Mouse (Mus musculus): ENCODE data around the gene Dnaja3. TPM values are rescaled to one million over a fixed set of nuclear protein-coding genes. Genes with fewer than 3 reads are reported as not detected.

Dnaja3 gene
- polyA plus RNA-seq, 1 experiment: 33.0 TPM

DNA sequence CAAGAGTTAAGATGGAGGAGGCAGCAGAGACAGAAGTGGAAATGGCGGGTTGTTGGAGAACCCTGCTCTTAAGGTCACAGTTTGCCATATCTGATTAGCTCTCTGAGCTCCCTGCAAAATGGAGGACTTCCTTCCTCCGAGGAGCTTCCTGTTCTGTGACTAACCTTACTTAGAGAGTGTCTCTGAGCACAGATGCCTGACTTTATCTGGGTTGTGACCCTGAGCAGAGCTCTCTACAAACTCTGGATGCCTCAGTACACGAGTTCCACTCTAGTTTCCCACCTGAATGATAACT is 83.1 kb downstream of the Dnaja3 start:
- TF ChIP-seq MAX (IDR thresholded peaks at IDR 0.05) (no peak), CTCF (IDR thresholded peaks at IDR 0.05; ENCODE audit: control insufficient read depth, insufficient read depth, insufficient read length) (no peak), FOSL1 (IDR thresholded peaks at IDR 0.05; ENCODE audit: insufficient read depth, low read length, poor library complexity, severe bottlenecking) (no peak), MYOG (IDR thresholded peaks at IDR 0.05; ENCODE audit: control insufficient read depth, extremely low read depth, insufficient read length) (no peak), CEBPB (IDR thresholded peaks at IDR 0.05; ENCODE audit: low read depth) (no peak), USF1 (IDR thresholded peaks at IDR 0.05; ENCODE audit: low read depth) (no peak), MYOD1 (IDR thresholded peaks at IDR 0.05; ENCODE audit: control insufficient read depth, insufficient read length, low read depth) (no peak)
- Histone ChIP-seq H3K79me3 (ENCODE audit: low read depth) (peaks cover 11% of the 10 kb centered on the region), H3K79me2 (ENCODE audit: control insufficient read depth, insufficient read depth) (peaks cover 18% of the 10 kb centered on the region), H3K36me3 (ENCODE audit: control insufficient read depth, insufficient read depth) (no peaks in the 10 kb centered on the region), H3K4me3 (ENCODE audit: insufficient read depth, poor library complexity, severe bottlenecking) (no peak overlapping the region), H3K27me3 (ENCODE audit: control insufficient read depth, insufficient read depth, insufficient read length) (no peaks in the 10 kb centered on the region), H3ac (ENCODE audit: control insufficient read depth, insufficient read length, low read depth) (no peak overlapping the region)

DNA sequence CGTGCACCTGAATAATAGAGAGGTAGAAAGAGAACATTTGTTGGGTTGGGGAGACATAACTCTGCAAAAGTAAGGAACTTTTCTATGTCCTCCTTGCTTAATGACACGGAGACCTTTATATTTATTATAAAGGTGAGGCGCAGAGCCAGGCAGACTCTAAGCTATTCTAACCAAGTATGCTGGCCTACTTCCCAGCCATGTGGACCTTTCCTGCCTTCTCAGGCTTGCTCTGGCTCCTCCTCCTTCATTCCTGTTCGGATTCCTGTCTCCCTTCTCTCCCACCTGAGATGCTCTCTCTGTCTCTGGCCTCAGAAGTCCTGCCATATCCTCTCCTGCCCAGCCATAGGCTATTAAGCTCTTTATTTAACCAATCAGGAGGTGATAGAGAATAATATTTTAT is 85.5 kb downstream of the Dnaja3 start:
- Histone ChIP-seq H3K4me3 (ENCODE audit: insufficient read depth, poor library complexity, severe bottlenecking) (no peak overlapping the region), H3K79me3 (ENCODE audit: low read depth) (peaks cover 22% of the 10 kb centered on the region), H3K27me3 (ENCODE audit: control insufficient read depth, insufficient read depth, insufficient read length) (no peaks in the 10 kb centered on the region), H3K79me2 (ENCODE audit: control insufficient read depth, insufficient read depth) (peaks cover 39% of the 10 kb centered on the region), H3ac (ENCODE audit: control insufficient read depth, insufficient read length, low read depth) (no peak overlapping the region), H3K36me3 (ENCODE audit: control insufficient read depth, insufficient read depth) (no peaks in the 10 kb centered on the region)
- no peak for TF ChIP-seq MYOG (IDR thresholded peaks at IDR 0.05; ENCODE audit: control insufficient read depth, extremely low read depth, insufficient read length)
- TF ChIP-seq FOSL1 (IDR thresholded peaks at IDR 0.05; ENCODE audit: insufficient read depth, low read length, poor library complexity, severe bottlenecking): no peak
- TF ChIP-seq USF1 (IDR thresholded peaks at IDR 0.05; ENCODE audit: low read depth): no peak
- no peak for TF ChIP-seq CEBPB (IDR thresholded peaks at IDR 0.05; ENCODE audit: low read depth)
- no peak for TF ChIP-seq CTCF (IDR thresholded peaks at IDR 0.05; ENCODE audit: control insufficient read depth, insufficient read depth, insufficient read length)
- no peak for TF ChIP-seq MYOD1 (IDR thresholded peaks at IDR 0.05; ENCODE audit: control insufficient read depth, insufficient read length, low read depth)
- no peak for TF ChIP-seq MAX (IDR thresholded peaks at IDR 0.05)

DNA sequence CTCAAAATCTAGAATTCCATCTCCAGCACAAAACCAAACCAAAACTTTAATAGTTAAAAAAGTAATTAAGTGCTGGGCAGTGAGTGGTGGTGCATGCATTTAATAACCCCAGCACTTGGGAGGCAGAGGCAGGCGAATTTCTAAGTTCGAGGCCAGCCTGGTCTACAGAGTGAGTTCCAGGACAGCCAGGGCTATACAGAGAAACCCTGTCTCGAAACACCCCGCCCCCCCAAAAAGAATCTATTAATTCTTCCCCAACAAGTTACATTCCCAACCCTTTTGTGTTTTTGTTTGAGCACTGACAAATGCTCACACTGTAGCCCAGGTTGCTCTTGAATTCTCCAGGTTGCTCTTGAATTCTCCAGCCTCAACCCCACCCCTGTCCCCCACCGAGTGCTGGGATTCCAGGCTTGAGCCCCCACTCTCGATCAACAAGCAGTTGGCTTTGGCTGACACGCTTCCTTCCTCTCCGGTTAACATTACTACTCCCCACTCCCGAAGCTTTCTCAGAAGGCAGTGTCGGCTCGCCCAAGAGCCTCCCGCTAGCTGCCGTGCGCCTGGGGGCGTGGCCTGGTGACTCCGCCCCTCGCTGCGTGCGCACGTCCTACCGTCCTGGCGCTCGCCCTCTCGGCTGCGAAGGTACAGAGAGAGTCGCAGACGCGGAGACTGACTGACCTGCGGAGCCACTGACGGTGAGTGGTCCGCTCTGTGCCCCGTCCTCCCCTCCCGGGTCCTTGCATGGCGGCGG is 86.2 kb downstream of the Dnaja3 start, which contains the start of gene Hmox2:
Hmox2 (plus strand) TSS at position 582 of the 748 bp plus-strand sequence.
- H3K4me3 ChIP-seq (ENCODE audit: insufficient read depth, poor library complexity, severe bottlenecking): peak within 1 kb of the TSS; percentile 75
- H3ac ChIP-seq (ENCODE audit: control insufficient read depth, insufficient read length, low read depth): peak within 1 kb of the TSS; percentile 84
- TF ChIP-seq CEBPB (IDR thresholded peaks at IDR 0.05; ENCODE audit: low read depth) (no peak), CTCF (IDR thresholded peaks at IDR 0.05; ENCODE audit: control insufficient read depth, insufficient read depth, insufficient read length) (no peak), FOSL1 (IDR thresholded peaks at IDR 0.05; ENCODE audit: insufficient read depth, low read length, poor library complexity, severe bottlenecking) (no peak), MYOD1 (IDR thresholded peaks at IDR 0.05; ENCODE audit: control insufficient read depth, insufficient read length, low read depth) (no peak), MYOG (IDR thresholded peaks at IDR 0.05; ENCODE audit: control insufficient read depth, extremely low read depth, insufficient read length) (no peak), MAX (IDR thresholded peaks at IDR 0.05) (no peak), USF1 (IDR thresholded peaks at IDR 0.05; ENCODE audit: low read depth) (no peak)

DNA sequence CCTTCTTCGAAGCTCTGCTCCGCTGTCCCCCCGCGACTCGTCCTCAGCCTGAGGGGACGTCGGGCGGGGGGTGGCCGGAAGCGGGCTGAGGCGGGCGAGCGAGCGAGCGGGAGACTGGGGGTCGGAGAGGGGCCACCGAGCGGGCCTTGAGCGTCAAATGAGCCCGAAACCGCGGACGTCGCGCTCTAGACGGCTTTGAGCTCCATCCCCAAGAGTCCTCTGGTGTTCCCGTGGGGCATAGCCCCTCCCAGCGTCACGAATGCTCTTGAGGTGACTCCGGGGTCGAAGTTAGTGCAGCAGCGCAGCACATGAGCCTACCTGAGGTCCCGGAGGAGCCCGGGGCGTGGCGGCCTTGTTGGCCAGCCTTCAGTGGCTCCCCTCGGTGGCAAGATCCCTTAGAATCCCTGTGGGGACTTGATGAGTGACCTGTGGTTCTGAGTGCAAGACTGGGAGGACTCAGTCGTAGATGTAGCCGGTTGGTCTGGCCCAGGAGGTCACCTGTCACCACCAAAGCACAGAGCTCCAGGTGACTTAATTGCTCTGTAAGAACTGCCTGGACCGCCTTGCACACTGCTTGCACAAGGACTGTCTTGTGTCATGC is 86.8 kb downstream of the Dnaja3 start:
- Histone ChIP-seq H3K4me3 (ENCODE audit: insufficient read depth, poor library complexity, severe bottlenecking) (peak overlapping the region; percentile 75), H3K79me3 (ENCODE audit: low read depth) (peaks cover 33% of the 10 kb centered on the region), H3ac (ENCODE audit: control insufficient read depth, insufficient read length, low read depth) (peak overlapping the region; percentile 84), H3K36me3 (ENCODE audit: control insufficient read depth, insufficient read depth) (no peaks in the 10 kb centered on the region), H3K79me2 (ENCODE audit: control insufficient read depth, insufficient read depth) (peaks cover 53% of the 10 kb centered on the region), H3K27me3 (ENCODE audit: control insufficient read depth, insufficient read depth, insufficient read length) (no peaks in the 10 kb centered on the region)
- TF ChIP-seq CTCF (IDR thresholded peaks at IDR 0.05; ENCODE audit: control insufficient read depth, insufficient read depth, insufficient read length) (no peak), USF1 (IDR thresholded peaks at IDR 0.05; ENCODE audit: low read depth) (no peak), FOSL1 (IDR thresholded peaks at IDR 0.05; ENCODE audit: insufficient read depth, low read length, poor library complexity, severe bottlenecking) (no peak), MYOD1 (IDR thresholded peaks at IDR 0.05; ENCODE audit: control insufficient read depth, insufficient read length, low read depth) (no peak), MYOG (IDR thresholded peaks at IDR 0.05; ENCODE audit: control insufficient read depth, extremely low read depth, insufficient read length) (no peak), CEBPB (IDR thresholded peaks at IDR 0.05; ENCODE audit: low read depth) (no peak), MAX (IDR thresholded peaks at IDR 0.05) (no peak)

More for the DNA sequence above, 86.2 kb downstream of the Dnaja3 start, which contains the start of gene Hmox2:
- Histone ChIP-seq H3K79me2 (ENCODE audit: control insufficient read depth, insufficient read depth) (peaks cover 46% of the 10 kb centered on the region), H3K27me3 (ENCODE audit: control insufficient read depth, insufficient read depth, insufficient read length) (no peaks in the 10 kb centered on the region), H3K36me3 (ENCODE audit: control insufficient read depth, insufficient read depth) (no peaks in the 10 kb centered on the region), H3K79me3 (ENCODE audit: low read depth) (peaks cover 29% of the 10 kb centered on the region)

DNA sequence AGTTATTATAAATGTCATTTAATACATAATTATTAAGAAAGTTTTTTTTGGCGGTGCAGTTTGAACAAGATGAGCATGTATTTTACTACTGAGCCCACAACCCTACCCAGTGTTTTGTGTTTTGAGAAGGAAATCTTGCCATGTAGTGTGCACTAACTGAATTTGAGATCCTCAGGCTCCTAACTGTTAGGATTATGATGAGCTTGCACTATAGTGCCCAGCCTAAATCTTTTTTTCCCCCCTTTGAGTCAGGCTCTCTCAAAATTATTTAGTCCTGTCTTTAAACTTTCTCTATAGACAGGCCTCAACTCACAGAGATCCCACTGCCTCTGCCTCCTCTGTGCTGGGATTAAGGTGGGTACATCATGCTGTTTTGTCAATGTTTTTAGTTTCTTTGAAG is 87.7 kb downstream of the Dnaja3 start:
- Histone ChIP-seq H3ac (ENCODE audit: control insufficient read depth, insufficient read length, low read depth) (no peak overlapping the region), H3K36me3 (ENCODE audit: control insufficient read depth, insufficient read depth) (no peaks in the 10 kb centered on the region), H3K79me2 (ENCODE audit: control insufficient read depth, insufficient read depth) (peaks cover 62% of the 10 kb centered on the region), H3K4me3 (ENCODE audit: insufficient read depth, poor library complexity, severe bottlenecking) (no peak overlapping the region), H3K27me3 (ENCODE audit: control insufficient read depth, insufficient read depth, insufficient read length) (no peaks in the 10 kb centered on the region), H3K79me3 (ENCODE audit: low read depth) (peaks cover 39% of the 10 kb centered on the region)
- TF ChIP-seq CTCF (IDR thresholded peaks at IDR 0.05; ENCODE audit: control insufficient read depth, insufficient read depth, insufficient read length) (no peak), MYOG (IDR thresholded peaks at IDR 0.05; ENCODE audit: control insufficient read depth, extremely low read depth, insufficient read length) (no peak), FOSL1 (IDR thresholded peaks at IDR 0.05; ENCODE audit: insufficient read depth, low read length, poor library complexity, severe bottlenecking) (no peak), MYOD1 (IDR thresholded peaks at IDR 0.05; ENCODE audit: control insufficient read depth, insufficient read length, low read depth) (no peak), USF1 (IDR thresholded peaks at IDR 0.05; ENCODE audit: low read depth) (no peak), MAX (IDR thresholded peaks at IDR 0.05) (no peak)

All from C2C12 (cell line).